Mouse (Mus musculus) ES-E14 (cell line): ENCODE measurements around the gene Pip5kl1. TPM values are rescaled to one million over a fixed set of nuclear protein-coding genes. Genes with fewer than 3 reads are reported as not detected.

Source experiments
- DNase-seq: peaks from one replicate; pipeline ENCODE4 v3.0.0-alpha.2; 2013; ENCODE audit warnings: low read depth, low spot score
- H3K27ac ChIP-seq: 2 replicates; pipeline ENCODE4 v1.5.1; 2012; ENCODE audit warnings: low read depth, mild to moderate bottlenecking, low read length, moderate library complexity, mixed read lengths; ENCODE audit not compliant: poor library complexity, insufficient read depth, severe bottlenecking
- H3K36me3 ChIP-seq: 2 replicates; pipeline ENCODE4 v1.6.1; 2012; ENCODE audit warnings: mild to moderate bottlenecking, low read length, moderate library complexity, mixed read lengths; ENCODE audit not compliant: control insufficient read depth, poor library complexity, insufficient read depth, severe bottlenecking
- H3K4me1 ChIP-seq, 2 experiments: fragments of 150-350 bp in 1 of 2; sonication (generic) in 1 of 2; 2 replicates each; pipeline ENCODE4 v1.6.1; 2012; ENCODE audit warnings: low read length in 2 of 2, mild to moderate bottlenecking in 1 of 2, mixed read lengths in 1 of 2; ENCODE audit not compliant: control insufficient read depth in 2 of 2, insufficient read depth in 2 of 2, poor library complexity in 1 of 2
- H3K4me3 ChIP-seq, 2 experiments: fragments of 150-350 bp in 1 of 2; sonication (generic) in 1 of 2; 2 replicates each; pipeline ENCODE4 v1.5.1; 2012; ENCODE audit warnings: low read length in 2 of 2, low read depth in 1 of 2, mild to moderate bottlenecking in 1 of 2, mixed read lengths in 1 of 2; ENCODE audit not compliant: insufficient read depth in 1 of 2, poor library complexity in 1 of 2, severe bottlenecking in 1 of 2
- H3K9ac ChIP-seq: 2 replicates; pipeline ENCODE4 v1.6.1; 2012; ENCODE audit warnings: low read depth, mild to moderate bottlenecking, low read length, mixed read lengths; ENCODE audit not compliant: poor library complexity, insufficient read depth, severe bottlenecking
- H3K9me3 ChIP-seq: fragments of 150-350 bp; sonication (generic); 2 replicates; pipeline ENCODE4 v1.6.1; 2012; ENCODE audit warnings: low read depth, mild to moderate bottlenecking, low read length; ENCODE audit not compliant: control insufficient read depth, insufficient read depth
- CHD2 ChIP-seq: IDR thresholded peaks from 2 replicates; pipeline ENCODE4 v1.6.1; 2014; ENCODE audit warnings: mild to moderate bottlenecking, low read depth, low read length, inconsistent platforms
- HCFC1 ChIP-seq: IDR thresholded peaks from 2 replicates; pipeline ENCODE4 v1.6.1; 2012; ENCODE audit warnings: low read length, inconsistent platforms, borderline replicate concordance; ENCODE audit not compliant: insufficient read depth
- MAFK ChIP-seq: IDR thresholded peaks from 2 replicates; pipeline ENCODE4 v1.6.1; 2014; ENCODE audit warnings: mild to moderate bottlenecking, low read depth, low read length, inconsistent platforms; ENCODE audit not compliant: insufficient read depth
- ZC3H11A ChIP-seq: IDR thresholded peaks from 2 replicates; pipeline ENCODE4 v1.6.1; 2012; ENCODE audit warnings: low read depth, mild to moderate bottlenecking, inconsistent platforms, low read length, borderline replicate concordance
- ZNF384 ChIP-seq: IDR thresholded peaks from 2 replicates; pipeline ENCODE4 v1.6.1; 2012; ENCODE audit warnings: low read depth, low read length, inconsistent platforms
- in situ Hi-C, 2 experiments: fragments of 600-800 bp; cut with MboI; formaldehyde crosslinking; loops; one replicate each; pipeline ENCODE4 v1.15.1; 2025; ENCODE audit warnings: low sequenced_read_pairs in 2 of 2, inconsistent platforms in 1 of 2; ENCODE audit not compliant: unreplicated experiment in 2 of 2
- total RNA-seq: library from RNA; depleted of rRNA; stranded (reverse); fragments of 300-350 nt; gene quantifications from 2 replicates; pipeline ENCODE4 v1.2.3, GENCODE M21; 2012

Gene Pip5kl1
- total RNA-seq, 1 experiment = 3.5 TPM

- Histone ChIP-seq H3K4me3 (no peak overlapping the region), H3K27ac (no peak overlapping the region), H3K36me3 (no peaks in the 10 kb centered on the region), H3K9ac (no peak overlapping the region), H3K4me1 (peaks cover 3 to 7% of the 10 kb centered on the region in 2 experiments; a peak in 3 of 4 replicates), H3K9me3 (no peaks in the 10 kb centered on the region)
- DNase-seq = no peak
- no peak for TF ChIP-seq MAFK
- TF ChIP-seq CHD2 = no peak
- no peak for TF ChIP-seq ZNF384
- TF ChIP-seq ZC3H11A = no peak
- TF ChIP-seq HCFC1 = no peak
- in situ Hi-C loops = no loop called here
These were observed 10.6 kb downstream of the Pip5kl1 start for GRCm38 (mm10) chr2:32585149-32585714.

- Histone ChIP-seq H3K9ac (peak within 1 kb of the TSS; percentile 80), H3K4me3 (peak within 1 kb of the TSS; percentile 75 to 81), H3K27ac (no peak within 1 kb of the TSS), H3K9me3 (no peaks in the 10 kb centered on the region), H3K36me3 (no peaks in the 10 kb centered on the region), H3K4me1 (peaks cover 3 to 7% of the 10 kb centered on the region in 2 experiments; a peak in 3 of 4 replicates)
- peak; percentile 94 for DNase-seq
- in situ Hi-C loops = no loop called here
- no peak for TF ChIP-seq ZC3H11A
- 0 out of 2 replicates have a peak, but pooled peaks have one; percentile 43 for TF ChIP-seq HCFC1
These were observed 12.3 kb downstream of the Pip5kl1 start, which contains the start of gene St6galnac4 for GRCm38 (mm10) chr2:32586871-32587351. St6galnac4 (plus strand) TSS chr2:32587095.

GRCm38 (mm10) chr2:32587731-32588321 is 13.2 kb downstream of the Pip5kl1 start:
- H3K4me1 ChIP-seq = peaks cover 3 to 7% of the 10 kb centered on the region in 2 experiments; a peak in 3 of 4 replicates
- H3K36me3 ChIP-seq = no peaks in the 10 kb centered on the region
- H3K4me3 ChIP-seq = peak overlapping the region; percentile 75 to 81
- DNase-seq = no peak
- in situ Hi-C loops = no loop called here
- peak overlapping the region; percentile 80; the same call in 1 of the 2 replicates for H3K9ac ChIP-seq
- H3K27ac ChIP-seq = no peak overlapping the region
- no peaks in the 10 kb centered on the region for H3K9me3 ChIP-seq
- TF ChIP-seq HCFC1 = no peak
- no peak for TF ChIP-seq CHD2
- TF ChIP-seq ZC3H11A = no peak
- TF ChIP-seq ZNF384 = no peak
- TF ChIP-seq MAFK = no peak

- no peak for TF ChIP-seq CHD2
- no peak for TF ChIP-seq ZNF384
These were observed 14.7 kb downstream of the Pip5kl1 start for GRCm38 (mm10) chr2:32589213-32589795.

GRCm38 (mm10) chr2:32590224-32590623 is 15.6 kb downstream of the Pip5kl1 start:
- Histone ChIP-seq H3K9ac (no peak overlapping the region), H3K4me1 (peaks cover 3 to 10% of the 10 kb centered on the region in 2 experiments; a peak in 3 of 4 replicates), H3K36me3 (no peaks in the 10 kb centered on the region), H3K27ac (no peak overlapping the region), H3K4me3 (no peak overlapping the region), H3K9me3 (no peaks in the 10 kb centered on the region)
- in situ Hi-C loops = no loop called here
- no peak for DNase-seq
- no peak for TF ChIP-seq CHD2
- no peak for TF ChIP-seq ZNF384
- TF ChIP-seq ZC3H11A = no peak
- no peak for TF ChIP-seq MAFK
- no peak for TF ChIP-seq HCFC1

More at GRCm38 (mm10) chr2:32589213-32589795, 14.7 kb downstream of the Pip5kl1 start:
- no peaks in the 10 kb centered on the region for H3K9me3 ChIP-seq
- H3K4me1 ChIP-seq = peaks cover 3 to 9% of the 10 kb centered on the region in 2 experiments; a peak in 3 of 4 replicates
- peak overlapping the region; percentile 40 to 42; a peak in 3 of 4 replicates for H3K4me3 ChIP-seq
- in situ Hi-C loops = no loop called here
- no peak for DNase-seq
- no peak overlapping the region for H3K27ac ChIP-seq
- no peaks in the 10 kb centered on the region for H3K36me3 ChIP-seq
- H3K9ac ChIP-seq = peak overlapping the region; percentile 49
